Mouse (Mus musculus) embryo, embryonic 10.5 days (tissue): ENCODE results near the gene Ppy.
A peak's percentile ranks its signal among the peaks of the same experiment; 100 is the strongest.

ENCODE experiments used
- DNase-seq: peaks from one replicate; pipeline ENCODE4 v3.0.0-alpha.2; 2015; ENCODE audit warnings: low spot score

Gene Ppy

GRCm38 (mm10) chr11:102101219-102101618 lies at the start of gene Ppy:
Gene Ppy, minus strand, starts transcription at chr11:102101319.
- DNase-seq = no peak

GRCm38 (mm10) chr11:102147213-102147989 lies 46.3 kb upstream of the Ppy start:
- no peak for DNase-seq

- peak; percentile 9 for DNase-seq
Observed at GRCm38 (mm10) chr11:102146531-102146930, 45.4 kb upstream of the Ppy start.

- DNase-seq = peak; percentile 33
Observed at GRCm38 (mm10) chr11:102146005-102146404, 44.9 kb upstream of the Ppy start.

- DNase-seq = peak; percentile 29
Observed at GRCm38 (mm10) chr11:102145471-102146001, 44.4 kb upstream of the Ppy start, which contains the start of gene Nags. Gene Nags, plus strand, starts transcription at chr11:102145513.

- no peak for DNase-seq
Observed at GRCm38 (mm10) chr11:102144957-102145470, 43.9 kb upstream of the Ppy start.

- no peak for DNase-seq
Observed at GRCm38 (mm10) chr11:102142355-102142754, 41.2 kb upstream of the Ppy start.

- DNase-seq = peak; percentile 93
Observed at GRCm38 (mm10) chr11:102140508-102140907, 39.4 kb upstream of the Ppy start.

- peak; percentile 85 for DNase-seq
Observed at GRCm38 (mm10) chr11:102138447-102138740, 37.3 kb upstream of the Ppy start.

- DNase-seq = no peak
Observed at GRCm38 (mm10) chr11:102137625-102138446, 36.7 kb upstream of the Ppy start.

- DNase-seq = no peak
Observed at GRCm38 (mm10) chr11:102134516-102134915, 33.4 kb upstream of the Ppy start.

GRCm38 (mm10) chr11:102117386-102117785 lies 16.3 kb upstream of the Ppy start:
- no peak for DNase-seq

GRCm38 (mm10) chr11:102116241-102116640 lies 15.1 kb upstream of the Ppy start:
- no peak for DNase-seq

- no peak for DNase-seq
Observed at GRCm38 (mm10) chr11:102111576-102111975, 10.5 kb upstream of the Ppy start.

GRCm38 (mm10) chr11:102107732-102108131 lies 6.6 kb upstream of the Ppy start, which contains the start of gene Pyy:
Gene Pyy, minus strand, starts transcription at chr11:102107832.
- no peak for DNase-seq

GRCm38 (mm10) chr11:102106911-102107310 lies 5.8 kb upstream of the Ppy start:
- no peak for DNase-seq

GRCm38 (mm10) chr11:102102485-102103258 lies 1.6 kb upstream of the Ppy start:
- peak; percentile 87 for DNase-seq

- peak; percentile 93 for DNase-seq
Observed at GRCm38 (mm10) chr11:102096887-102097391, 4.2 kb downstream of the Ppy start.

- no peak for DNase-seq
Observed at GRCm38 (mm10) chr11:102096446-102096845, 4.7 kb downstream of the Ppy start.

- no peak for DNase-seq
Observed at GRCm38 (mm10) chr11:102095676-102096075, 5.4 kb downstream of the Ppy start.

- peak; percentile 94 for DNase-seq
Observed at GRCm38 (mm10) chr11:102089088-102089808, 11.9 kb downstream of the Ppy start.
